Mouse (Mus musculus) forebrain, embryonic 10.5 days (tissue): ENCODE data around the gene 4921504E06Rik. TPM values are rescaled to one million over a fixed set of nuclear protein-coding genes. Genes with fewer than 3 reads are reported as not detected.

Experiments
- DNase-seq: peaks from one replicate; pipeline ENCODE4 v3.0.0-alpha.2; 2017; ENCODE audit warnings: low spot score; ENCODE audit errors: extremely low spot score
- H3K27ac ChIP-seq: fragments of 300-500 bp; sonication (generic); 2 replicates; pipeline ENCODE4 v1.5.1; 2016; ENCODE audit warnings: mild to moderate bottlenecking
- H3K27me3 ChIP-seq: fragments of 300-500 bp; sonication (generic); 2 replicates; pipeline ENCODE4 v1.6.1; 2016; ENCODE audit warnings: mild to moderate bottlenecking; ENCODE audit not compliant: poor library complexity, severe bottlenecking
- H3K36me3 ChIP-seq: fragments of 300-500 bp; sonication (generic); replicated peaks from 2 replicates; pipeline ENCODE4 v1.6.1; 2016; ENCODE audit warnings: mild to moderate bottlenecking, moderate library complexity
- H3K4me1 ChIP-seq: fragments of 300-500 bp; sonication (generic); 2 replicates; pipeline ENCODE4 v1.6.1; 2016
- H3K4me3 ChIP-seq: fragments of 300-500 bp; sonication (generic); 2 replicates; pipeline ENCODE4 v1.5.1; 2016; ENCODE audit warnings: mild to moderate bottlenecking, moderate library complexity
- H3K9me3 ChIP-seq: fragments of 300-500 bp; sonication (generic); 2 replicates; pipeline ENCODE4 v1.6.1; 2016; ENCODE audit warnings: mild to moderate bottlenecking, moderate library complexity
- WGBS: fragments of 180-500 bp; shearing (Covaris S2); methylation state at CpG from one replicate; pipeline ENCODE4 v1.1.7; 2016; 5-methylcytosine and 5-hydroxymethylcytosine counted together
- polyA plus RNA-seq: library from polyadenylated mRNA; unstranded; fragments of >200 nt; fragmentation: Nextera tagmentation; extraction: Ambion mirVana; gene quantifications from 2 replicates; pipeline ENCODE4 v1.2.1, GENCODE M21; 2016

The 4921504E06Rik gene
- not detected in 2 replicates for polyA plus RNA-seq

DNA sequence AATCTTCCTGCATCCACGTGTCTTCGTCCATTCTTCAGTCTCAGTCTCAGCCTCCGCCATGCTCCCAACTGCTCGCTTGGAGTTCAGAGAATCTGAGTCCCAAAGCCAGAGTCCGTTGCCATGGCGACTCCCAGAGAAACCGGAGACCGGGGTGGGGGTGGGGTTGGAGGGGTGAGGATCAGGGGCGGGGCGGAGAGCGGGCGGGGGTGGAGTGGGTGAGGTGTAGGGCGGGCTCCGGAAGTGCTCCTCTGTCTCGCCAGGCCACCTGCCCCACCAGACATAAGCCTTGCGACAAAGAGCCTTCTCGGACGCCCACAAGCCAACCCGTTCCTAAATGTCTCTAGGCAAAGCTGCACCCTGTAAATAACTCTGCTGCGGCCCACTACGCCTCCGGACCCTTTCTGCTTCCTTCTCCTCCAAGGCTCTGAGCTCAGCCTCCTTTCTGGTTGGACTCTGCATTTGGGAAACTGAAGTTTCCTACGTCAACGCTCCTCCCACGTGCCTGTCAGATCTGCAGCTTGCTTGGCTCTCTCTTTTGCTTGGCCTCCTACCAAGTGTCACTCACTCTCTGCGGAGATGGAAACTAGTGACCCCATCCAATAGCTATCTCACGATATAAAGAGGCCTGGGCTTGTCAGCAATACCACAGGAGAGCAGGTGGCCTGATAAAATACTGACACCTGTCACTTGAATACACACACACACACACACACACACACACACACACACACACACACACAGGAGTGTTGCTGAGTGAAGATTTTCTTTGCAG lies at the start of gene 4921504E06Rik:
Gene 4921504E06Rik (minus strand): TSS at position 94 of the 772 bp plus-strand sequence.
- H3K27ac ChIP-seq = peak within 1 kb of the TSS; percentile 86
- H3K4me1 ChIP-seq = peaks cover 20% of the 10 kb centered on the region
- peak within 1 kb of the TSS; percentile 53 for H3K4me3 ChIP-seq
- peak; percentile 87 for DNase-seq
- H3K9me3 ChIP-seq = no peaks in the 10 kb centered on the region
- WGBS = under 1% methylated on average over 27 of the region's 27 CpGs
- peaks cover 18% of the 10 kb centered on the region for H3K27me3 ChIP-seq
- H3K36me3 ChIP-seq = no peaks in the 10 kb centered on the region

GRCm38 (mm10) chr2:19601386-19601925 lies 47.7 kb upstream of the 4921504E06Rik start:
- Histone ChIP-seq H3K27ac (no peak overlapping the region), H3K9me3 (no peaks in the 10 kb centered on the region), H3K36me3 (no peaks in the 10 kb centered on the region), H3K4me1 (no peaks in the 10 kb centered on the region), H3K4me3 (no peak overlapping the region), H3K27me3 (no peaks in the 10 kb centered on the region)
- 82% methylated on average over 3 of the region's 3 CpGs for WGBS
- no peak for DNase-seq

DNA sequence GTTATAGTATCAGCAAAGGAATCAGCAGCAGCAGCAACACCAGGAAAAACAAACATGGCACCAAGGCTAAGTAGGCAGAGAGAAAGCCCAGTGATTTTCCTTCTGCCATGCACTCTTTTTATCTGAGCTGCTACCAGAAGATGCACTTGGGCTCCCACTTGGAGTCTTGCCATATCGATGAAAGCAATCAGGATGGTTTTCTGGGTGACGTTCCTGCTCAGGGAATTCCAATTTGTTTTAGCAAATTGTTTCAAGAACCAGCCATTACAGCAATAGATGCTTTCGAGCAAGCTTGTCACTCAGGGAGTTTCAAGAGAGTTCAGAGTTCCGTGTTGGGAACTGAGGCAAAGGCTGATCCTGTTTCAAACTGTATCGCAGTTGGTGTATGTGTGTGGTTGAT lies 47.1 kb upstream of the 4921504E06Rik start:
- no peaks in the 10 kb centered on the region for H3K9me3 ChIP-seq
- WGBS = 89% methylated on average over 5 of the region's 5 CpGs
- H3K4me1 ChIP-seq = no peaks in the 10 kb centered on the region
- H3K27me3 ChIP-seq = no peaks in the 10 kb centered on the region
- H3K36me3 ChIP-seq = no peaks in the 10 kb centered on the region
- DNase-seq = no peak
- no peak overlapping the region for H3K27ac ChIP-seq
- no peak overlapping the region for H3K4me3 ChIP-seq

- no peaks in the 10 kb centered on the region for H3K9me3 ChIP-seq
- H3K27me3 ChIP-seq = no peaks in the 10 kb centered on the region
- H3K27ac ChIP-seq = no peak overlapping the region
- DNase-seq = no peak
- no peak overlapping the region for H3K4me3 ChIP-seq
- no peaks in the 10 kb centered on the region for H3K4me1 ChIP-seq
- H3K36me3 ChIP-seq = no peaks in the 10 kb centered on the region
- 85% methylated on average over 5 of the region's 5 CpGs for WGBS
These were observed 46.1 kb upstream of the 4921504E06Rik start for GRCm38 (mm10) chr2:19599801-19600200.

- Histone ChIP-seq H3K27me3 (no peaks in the 10 kb centered on the region), H3K4me3 (no peak overlapping the region), H3K36me3 (no peaks in the 10 kb centered on the region), H3K27ac (no peak overlapping the region), H3K9me3 (no peaks in the 10 kb centered on the region), H3K4me1 (no peaks in the 10 kb centered on the region)
- DNase-seq = no peak
These were observed 43.3 kb upstream of the 4921504E06Rik start for GRCm38 (mm10) chr2:19596988-19597387.

DNA sequence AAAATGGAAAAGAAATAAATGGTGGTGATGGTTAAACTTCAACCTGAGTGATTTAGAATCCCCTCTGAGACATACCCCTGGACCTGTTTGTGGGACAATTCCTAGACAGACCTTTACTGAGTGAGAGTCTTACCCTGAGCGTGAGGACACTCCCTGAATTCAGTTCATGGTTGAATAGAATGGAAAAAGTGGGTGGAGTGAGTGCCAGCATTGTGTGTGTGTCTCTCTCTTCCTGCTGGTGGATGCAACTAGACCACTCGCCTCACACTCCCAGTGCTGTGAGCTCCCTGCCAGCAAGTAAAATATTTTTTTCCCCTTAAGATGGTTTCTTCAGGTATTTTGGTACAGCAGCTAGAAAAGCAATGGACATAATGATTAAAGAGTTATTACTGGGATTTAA lies 42.7 kb upstream of the 4921504E06Rik start:
- no peak overlapping the region for H3K27ac ChIP-seq
- no peaks in the 10 kb centered on the region for H3K4me1 ChIP-seq
- H3K36me3 ChIP-seq = no peaks in the 10 kb centered on the region
- H3K27me3 ChIP-seq = no peaks in the 10 kb centered on the region
- H3K4me3 ChIP-seq = no peak overlapping the region
- 63% methylated on average over 2 of the region's 2 CpGs for WGBS
- DNase-seq = no peak
- no peaks in the 10 kb centered on the region for H3K9me3 ChIP-seq

DNA sequence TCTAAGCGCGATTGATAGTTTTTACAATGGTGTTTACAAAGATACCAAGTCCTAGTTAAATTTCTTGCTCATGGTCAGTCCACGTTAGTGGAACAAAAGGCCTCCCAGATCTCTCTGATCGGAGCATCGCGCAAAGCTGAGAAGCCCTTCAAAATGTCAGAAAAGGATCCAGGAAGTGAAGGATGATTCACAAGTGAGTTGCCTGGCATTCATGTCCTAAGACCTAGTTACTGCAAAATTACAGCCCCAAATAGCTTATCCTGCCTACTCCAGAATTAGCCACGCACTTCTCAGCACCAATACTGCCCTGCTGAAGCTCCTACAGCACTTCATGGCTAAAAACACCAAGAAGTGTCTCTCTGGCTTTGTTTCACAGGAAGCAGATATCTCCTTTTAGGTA lies 41.1 kb upstream of the 4921504E06Rik start:
- DNase-seq = no peak
- H3K27me3 ChIP-seq = no peaks in the 10 kb centered on the region
- WGBS = 86% methylated on average over 7 of the region's 7 CpGs

DNA sequence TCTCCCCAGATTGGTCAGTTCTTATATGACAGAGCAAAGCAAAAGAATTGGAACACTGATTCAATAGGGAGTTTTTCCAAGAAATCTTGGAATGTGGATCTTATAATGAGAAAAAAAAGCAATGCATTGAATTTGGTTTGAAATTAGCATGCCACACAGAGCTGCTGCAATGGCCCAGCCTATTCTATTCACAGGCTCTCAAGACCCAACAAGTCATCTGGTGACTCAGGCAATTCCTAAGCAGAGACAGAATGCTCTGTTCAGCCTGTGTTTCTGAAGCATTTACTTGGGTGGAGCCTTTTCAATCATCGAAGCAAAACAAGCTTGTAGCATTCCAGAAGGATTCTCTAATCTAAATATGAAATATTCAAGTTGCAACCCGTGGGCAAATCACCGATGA lies 26.1 kb upstream of the 4921504E06Rik start:
- H3K27me3 ChIP-seq = no peaks in the 10 kb centered on the region
- no peak for DNase-seq
- no peaks in the 10 kb centered on the region for H3K9me3 ChIP-seq
- 89% methylated on average over 3 of the region's 3 CpGs for WGBS
- H3K4me3 ChIP-seq = no peak overlapping the region
- no peaks in the 10 kb centered on the region for H3K36me3 ChIP-seq
- no peak overlapping the region for H3K27ac ChIP-seq
- H3K4me1 ChIP-seq = no peaks in the 10 kb centered on the region

More for the DNA sequence above, 41.1 kb upstream of the 4921504E06Rik start:
- Histone ChIP-seq H3K9me3 (no peaks in the 10 kb centered on the region), H3K27ac (no peak overlapping the region), H3K4me3 (no peak overlapping the region), H3K36me3 (no peaks in the 10 kb centered on the region), H3K4me1 (no peaks in the 10 kb centered on the region)

GRCm38 (mm10) chr2:19579180-19579579 lies 25.5 kb upstream of the 4921504E06Rik start:
- Histone ChIP-seq H3K4me1 (no peaks in the 10 kb centered on the region), H3K9me3 (no peaks in the 10 kb centered on the region), H3K27me3 (no peaks in the 10 kb centered on the region), H3K36me3 (no peaks in the 10 kb centered on the region), H3K4me3 (no peak overlapping the region), H3K27ac (no peak overlapping the region)
- no peak for DNase-seq
- 76% methylated on average over 6 of the region's 6 CpGs for WGBS

GRCm38 (mm10) chr2:19562114-19562829 lies 8.6 kb upstream of the 4921504E06Rik start:
- Histone ChIP-seq H3K4me1 (peaks cover 4% of the 10 kb centered on the region; the same call in 1 of the 2 replicates), H3K36me3 (no peaks in the 10 kb centered on the region), H3K27me3 (no peaks in the 10 kb centered on the region), H3K4me3 (no peak overlapping the region), H3K9me3 (no peaks in the 10 kb centered on the region), H3K27ac (no peak overlapping the region)
- DNase-seq = no peak
- 79% methylated on average over 5 of the region's 5 CpGs for WGBS

DNA sequence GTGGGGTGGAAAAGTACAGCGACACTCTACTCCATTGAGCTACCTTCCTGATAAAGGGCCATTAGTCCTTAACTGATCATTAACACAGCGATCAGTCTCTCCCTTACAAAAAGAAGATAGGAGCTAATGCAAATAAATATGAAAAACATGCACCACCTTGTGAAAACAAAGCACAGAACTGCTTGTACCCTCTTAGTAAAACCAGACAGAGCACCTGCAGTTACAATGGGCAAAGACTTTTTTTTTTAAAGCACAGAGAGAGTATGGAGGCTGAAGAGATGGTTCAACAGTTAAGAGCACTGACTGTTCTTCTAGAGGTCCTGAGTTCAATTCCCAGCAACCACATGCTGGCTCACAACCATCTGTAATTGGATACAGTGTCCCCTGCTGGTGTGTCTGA lies 6.9 kb upstream of the 4921504E06Rik start:
- Histone ChIP-seq H3K4me3 (no peak overlapping the region), H3K4me1 (peaks cover 4% of the 10 kb centered on the region; the same call in 1 of the 2 replicates), H3K36me3 (no peaks in the 10 kb centered on the region), H3K9me3 (no peaks in the 10 kb centered on the region), H3K27me3 (no peaks in the 10 kb centered on the region), H3K27ac (no peak overlapping the region)
- DNase-seq = no peak
- WGBS = 91% methylated on average over 2 of the region's 2 CpGs

DNA sequence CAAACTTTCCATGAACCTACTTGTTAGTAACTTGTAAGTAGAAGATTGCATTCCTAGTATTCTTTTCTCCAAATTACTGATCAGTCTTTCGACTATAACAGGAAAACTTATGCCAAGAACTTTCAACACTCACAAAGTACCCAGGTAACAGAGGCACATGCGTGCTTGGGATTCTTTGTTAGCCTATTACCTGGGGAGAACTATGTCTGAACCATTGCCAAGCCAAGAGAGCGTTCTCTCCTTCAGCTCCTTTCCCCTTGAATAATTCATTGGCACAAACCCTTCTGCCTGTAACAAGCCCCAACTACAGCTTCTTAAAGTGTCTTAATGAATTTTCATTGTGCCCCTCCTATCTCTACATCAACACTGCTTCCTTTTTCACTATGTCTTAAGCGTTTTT lies 6.4 kb upstream of the 4921504E06Rik start:
- no peaks in the 10 kb centered on the region for H3K36me3 ChIP-seq
- H3K27me3 ChIP-seq = no peaks in the 10 kb centered on the region
- no peak for DNase-seq
- no peak overlapping the region for H3K27ac ChIP-seq
- H3K9me3 ChIP-seq = no peaks in the 10 kb centered on the region
- H3K4me3 ChIP-seq = no peak overlapping the region
- WGBS = 76% methylated on average over 4 of the region's 4 CpGs
- peaks cover 4% of the 10 kb centered on the region; the same call in 1 of the 2 replicates for H3K4me1 ChIP-seq

DNA sequence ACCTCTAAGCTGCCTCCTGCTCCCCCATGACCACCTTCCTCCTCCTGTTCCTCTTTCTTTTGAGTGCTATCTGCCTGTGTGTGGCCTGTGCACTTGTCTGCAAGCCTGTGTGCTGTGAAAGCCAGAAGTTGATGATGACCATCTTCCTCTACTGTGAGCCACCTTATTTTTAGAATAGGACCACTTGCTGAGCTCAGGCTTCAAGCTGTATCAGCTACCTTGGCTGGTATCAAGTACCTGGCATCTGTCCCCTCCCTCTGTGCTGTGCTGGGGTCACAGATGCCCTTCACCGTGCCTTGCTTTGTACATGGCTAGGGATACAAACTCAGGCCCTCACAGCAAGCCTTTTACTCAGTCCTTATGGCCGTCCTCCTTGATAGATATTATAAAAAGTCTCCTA lies 2.3 kb downstream of the 4921504E06Rik start:
- no peak overlapping the region for H3K4me3 ChIP-seq
- no peak for DNase-seq
- no peaks in the 10 kb centered on the region for H3K9me3 ChIP-seq
- 88% methylated on average over 2 of the region's 2 CpGs for WGBS
- peaks cover 18% of the 10 kb centered on the region for H3K27me3 ChIP-seq
- peaks cover 20% of the 10 kb centered on the region for H3K4me1 ChIP-seq
- H3K36me3 ChIP-seq = no peaks in the 10 kb centered on the region
- no peak overlapping the region for H3K27ac ChIP-seq
